Mouse (Mus musculus): ENCODE data around the gene Cdc26.
A peak's percentile ranks its signal among the peaks of the same experiment; 100 is the strongest.

Gene Cdc26

DNA sequence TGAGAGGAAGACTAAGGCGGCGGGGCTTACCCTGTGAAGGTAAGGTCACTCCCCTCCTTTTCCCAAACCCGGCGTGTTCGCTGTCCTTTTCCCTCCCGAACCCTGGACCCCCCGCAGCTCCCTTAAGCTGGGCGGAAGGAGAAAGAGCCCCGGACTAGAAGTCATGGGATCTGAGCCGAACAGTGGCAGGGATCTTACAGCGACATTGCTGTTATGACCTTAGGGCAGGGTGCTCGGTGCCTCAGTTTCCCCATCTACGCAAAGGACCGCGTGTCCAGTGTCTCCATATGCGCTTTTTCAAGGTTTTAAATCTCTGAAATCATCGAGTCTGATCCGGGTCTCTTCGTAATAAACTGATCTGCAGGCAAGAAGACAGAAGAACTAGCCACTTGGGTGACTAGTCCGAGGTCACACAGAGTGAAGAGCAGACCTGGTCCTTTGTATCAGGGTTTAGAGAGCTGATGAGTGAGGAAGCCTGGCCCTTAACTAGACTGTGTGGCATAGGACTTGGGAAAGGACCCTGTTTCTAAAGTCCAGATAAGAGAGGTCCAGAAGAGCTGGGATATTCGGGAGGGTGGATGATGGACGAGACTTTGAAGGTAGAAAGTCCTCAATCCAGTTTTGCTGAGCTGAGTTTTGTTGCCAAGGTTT lies 47.5 kb downstream of the Cdc26 start:
- no peak for DNase-seq

- peak; percentile 93 to 96 for DNase-seq
Measured at GRCm38 (mm10) chr4:62360088-62360804, 48.2 kb downstream of the Cdc26 start, which contains the start of the genes Fkbp15 and Slc31a1. Gene Fkbp15 (minus strand): TSS chr4:62360548. Gene Slc31a1 (plus strand): TSS chr4:62360727.

GRCm38 (mm10) chr4:62359256-62359775 lies 49.1 kb downstream of the Cdc26 start:
- DNase-seq, result no peak

- DNase-seq, result no peak
Measured at GRCm38 (mm10) chr4:62357631-62358148, 50.8 kb downstream of the Cdc26 start.

DNA sequence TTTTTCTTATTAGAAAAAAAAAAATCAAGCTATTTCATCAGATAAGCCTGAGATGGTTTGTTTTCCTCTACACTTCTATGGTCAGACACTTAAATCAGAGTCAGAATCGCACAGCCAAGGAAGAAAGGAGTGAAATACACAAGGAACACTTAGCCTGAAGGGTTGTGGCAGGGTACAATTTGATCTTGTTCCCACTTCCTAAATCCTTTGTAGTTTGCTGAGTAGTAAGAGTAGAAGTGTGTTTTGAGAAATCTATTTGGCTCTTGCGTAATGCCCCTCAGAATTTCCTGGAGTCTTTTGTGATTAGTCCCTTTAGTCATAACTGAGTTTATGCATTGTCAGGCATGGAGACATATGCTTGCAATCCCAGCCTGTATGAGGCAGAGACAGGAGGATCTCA lies 59.1 kb downstream of the Cdc26 start:
- no peak for DNase-seq

GRCm38 (mm10) chr4:62348329-62348705 lies 60.1 kb downstream of the Cdc26 start:
- no peak for DNase-seq

GRCm38 (mm10) chr4:62347605-62348328 lies 60.7 kb downstream of the Cdc26 start:
- no peak for DNase-seq

- DNase-seq, result no peak
Measured at GRCm38 (mm10) chr4:62345827-62346226, 62.6 kb downstream of the Cdc26 start.

GRCm38 (mm10) chr4:62344000-62344399 lies 64.4 kb downstream of the Cdc26 start:
- no peak for DNase-seq

DNA sequence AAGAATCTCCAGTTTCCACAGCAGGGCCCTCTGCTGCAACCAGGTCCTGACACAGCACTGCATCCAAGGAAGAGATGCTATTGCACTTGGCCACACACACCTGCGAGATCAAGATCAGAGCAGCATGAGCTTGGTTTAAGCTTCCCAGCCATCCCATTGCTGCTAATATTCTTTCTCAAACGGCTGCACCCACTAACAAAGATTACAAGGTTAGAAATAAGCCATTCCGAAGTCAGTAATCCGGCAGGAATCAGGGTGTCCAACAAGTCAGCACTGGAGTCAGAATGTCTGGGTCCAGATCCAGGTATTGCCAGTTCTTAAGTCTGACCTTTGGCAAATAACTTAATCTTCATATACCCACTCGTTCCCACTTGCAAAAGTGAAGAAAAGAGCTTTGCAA lies 69.9 kb downstream of the Cdc26 start:
- no peak for DNase-seq
